9 mouse cellular contexts compared by ENCODE assay signal in the genomic region with DNA sequence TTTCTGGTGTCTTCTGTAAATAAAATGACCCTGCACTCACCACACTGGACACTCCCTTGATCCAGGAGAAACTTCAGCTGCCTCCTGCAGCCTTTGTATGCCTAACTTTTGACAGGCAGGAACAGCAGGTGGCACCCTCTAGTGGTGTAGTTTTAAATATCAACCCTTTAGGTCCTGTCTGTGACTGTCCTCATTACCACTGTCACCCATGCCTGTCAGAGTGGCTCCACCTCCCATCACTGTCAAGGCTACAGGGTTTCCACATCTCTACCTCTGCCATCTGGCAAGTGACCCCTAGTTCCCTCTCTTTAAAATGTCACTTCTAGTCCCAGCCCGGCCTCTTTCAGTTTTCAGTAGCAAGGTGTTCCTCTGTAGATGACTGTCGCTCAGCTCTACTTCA.
DNase-seq lines count a peak whose midpoint lies in the region; ATAC-seq and TF ChIP-seq lines count a peak whose summit lies in the region.
"Had no signal": no experiment of that assay in that cellular context is flagged by ENCODE, and none has a peak within 500 bp of the region (broad histone marks: within the 10 kb centered on the region; RNA-seq: fewer than 3 reads in every experiment).

No protein-coding gene starts in this region.

- no peaks in the 10 kb centered on the region for H3K36me3 ChIP-seq in heart, embryonic 13.5 days
- H3K36me3 ChIP-seq in small intestine, adult 2 months (ENCODE audit: control insufficient read depth, insufficient read depth, low read length), result no peaks in the 10 kb centered on the region
- H3K36me3 ChIP-seq: heart, embryonic 15.5 days had no signal

- H3K9ac ChIP-seq in heart, embryonic 13.5 days, result no peak overlapping the region
- H3K9ac ChIP-seq: heart, embryonic 15.5 days had no signal

- no peak overlapping the region for H3K4me3 ChIP-seq in heart, embryonic 13.5 days
- no peak overlapping the region for H3K4me3 ChIP-seq in lung, adult 2 months (replicated peaks; ENCODE audit: extremely low read depth, low read depth, low read length)
- no peak overlapping the region for H3K4me3 ChIP-seq in small intestine, adult 2 months (ENCODE audit: low read depth, low read length)
- H3K4me3 ChIP-seq: heart, embryonic 15.5 days had no signal

- no peak overlapping the region for H3K4me2 ChIP-seq in heart, embryonic 13.5 days
- H3K4me2 ChIP-seq: heart, embryonic 15.5 days had no signal

- 73% methylated on average over 2 of the region's 2 CpGs for WGBS in heart, embryonic 13.5 days
- 64% methylated on average over 2 of the region's 2 CpGs for WGBS in lung, adult 2 months
- 83% methylated on average over 2 of the region's 2 CpGs for WGBS in small intestine, adult 2 months

- 0 out of 2 replicates have a peak overlapping the region, but pooled peaks have one; percentile 3 for H3K27ac ChIP-seq in heart, embryonic 13.5 days (replicated peaks)
- H3K27ac ChIP-seq in small intestine, adult 2 months (ENCODE audit: insufficient read depth, low read depth, low read length), result no peak overlapping the region
- H3K27ac ChIP-seq: heart, embryonic 15.5 days had no signal

- TF ChIP-seq POLR2A in lung, adult 2 months (IDR thresholded peaks at IDR 0.05; ENCODE audit: borderline replicate concordance, extremely low read depth, low read depth, low read length), result no peak
- no peak for TF ChIP-seq POLR2A in small intestine, adult 2 months (IDR thresholded peaks at IDR 0.05; ENCODE audit: low read depth, low read length)

- peaks cover 67% of the 10 kb centered on the region for H3K4me1 ChIP-seq in heart, embryonic 13.5 days
- peaks cover 5% of the 10 kb centered on the region; the same call in 1 of the 2 replicates for H3K4me1 ChIP-seq in lung, adult 2 months (ENCODE audit: control insufficient read depth, insufficient read depth, low read length)
- no peaks in the 10 kb centered on the region for H3K4me1 ChIP-seq in small intestine, adult 2 months (ENCODE audit: control insufficient read depth, insufficient read depth, insufficient read length, low read length)

- peak; percentile 44 for TF ChIP-seq CTCF in lung, adult 2 months (IDR thresholded peaks at IDR 0.05; ENCODE audit: insufficient read depth, low read length)
- peak; percentile 74; the same call in 1 of the 2 replicates for TF ChIP-seq CTCF in small intestine, adult 2 months (IDR thresholded peaks at IDR 0.05; ENCODE audit: extremely low read depth, insufficient read length, insufficient replicate concordance, low read depth, low read length)

- DNase-seq in frontal cortex, postnatal 10 days (ENCODE audit: low spot score in 2 of 2), result no peak
- peak; percentile 79 for DNase-seq in adrenal gland, adult 2 months
- DNase-seq in embryo, embryonic 10.5 days (ENCODE audit: low spot score), result peak; percentile 75
- peak; percentile 51 to 61 for DNase-seq in kidney, postnatal 25 days
- peak; percentile 31 for DNase-seq in lung, adult 2 months

- H3K9me3 ChIP-seq in heart, embryonic 13.5 days, result no peaks in the 10 kb centered on the region
- H3K9me3 ChIP-seq: heart, embryonic 15.5 days had no signal

- H3K27me3 ChIP-seq in heart, embryonic 13.5 days (replicated peaks), result no peaks in the 10 kb centered on the region
- H3K27me3 ChIP-seq in small intestine, adult 2 months (ENCODE audit: control insufficient read depth, insufficient read depth, low read length), result no peaks in the 10 kb centered on the region
- H3K27me3 ChIP-seq: heart, embryonic 15.5 days had no signal

- ATAC-seq in frontal cortex, adult (ENCODE audit: low TSS enrichment), result peak; percentile 61
- ATAC-seq in heart, embryonic 13.5 days (ENCODE audit: extremely low read depth, insufficient number of reproducible peaks, low FRiP score, low TSS enrichment), result no peak

Comparison
In these comparisons a context has a peak if more than half of its experiments do, and no peak if none do; other contexts are left out.
1. DNase-seq: peak in adrenal gland, adult 2 months (single experiment), embryo, embryonic 10.5 days (single experiment), kidney, postnatal 25 days (2 of 2) and lung, adult 2 months (single experiment); none in frontal cortex, postnatal 10 days (0 of 2).